Mouse (Mus musculus): Measurements from ENCODE around the gene Il1rapl2. TPM values are rescaled to one million over a fixed set of nuclear protein-coding genes. Genes with fewer than 3 reads are reported as not detected.

Il1rapl2 gene
- polyA plus RNA-seq, 1 experiment from 2014 or later = not detected

DNA sequence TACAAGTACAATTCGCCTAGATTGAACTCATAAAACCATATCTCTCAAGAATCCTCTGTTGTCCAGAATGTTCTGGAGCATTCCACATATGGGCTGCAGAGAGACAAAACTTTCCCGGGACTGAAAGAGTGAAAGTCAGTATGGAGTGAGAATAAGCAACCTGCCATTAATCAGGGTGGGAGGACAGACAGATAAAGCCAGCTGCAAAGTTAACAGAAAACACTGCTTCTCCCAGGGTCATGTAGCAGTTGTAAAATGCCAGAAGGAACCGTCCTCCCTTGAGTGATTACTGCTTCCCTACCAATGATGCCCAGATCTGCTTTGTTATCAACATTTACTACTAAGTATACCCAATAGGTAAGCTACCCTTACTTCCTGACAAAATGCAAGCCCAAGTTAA is 1230.5 kb downstream of the Il1rapl2 start:
- peaks cover 65% of the 10 kb centered on the region for H3K27me3 ChIP-seq
- ATAC-seq = no peak
- CTCF ChIA-PET = no interaction called here
- TF ChIP-seq CTCF (IDR thresholded peaks at IDR 0.05) = no peak
- no peak for DNase-seq (ENCODE audit: low read depth, low spot score)
- in situ Hi-C loops (cut with MboI; ENCODE audit: low pct_unique_long_range_greater_than_20kb) = no loop called here
- POLR2A ChIA-PET = no interaction called here

DNA sequence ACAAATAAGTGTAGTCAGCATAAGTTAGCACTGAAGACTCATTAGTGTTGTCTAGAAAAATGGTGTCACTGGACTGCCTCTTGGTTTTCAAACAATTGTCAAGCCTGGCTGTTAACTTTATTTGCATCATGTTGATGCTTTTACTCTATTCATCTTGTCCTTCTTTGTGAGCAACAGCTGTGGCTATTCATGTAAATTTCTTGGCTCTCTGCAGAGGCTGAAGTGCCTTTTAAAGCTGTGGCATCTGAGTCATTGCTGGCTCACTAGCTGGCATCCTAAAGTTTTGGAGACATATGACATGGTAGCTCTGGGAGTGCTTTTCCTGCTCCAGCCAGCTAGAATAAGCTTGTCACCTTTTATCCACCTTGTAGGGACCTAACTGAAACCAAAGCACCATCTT is 1261.5 kb downstream of the Il1rapl2 start:
- in situ Hi-C loops (cut with MboI; ENCODE audit: low pct_unique_long_range_greater_than_20kb) = no loop called here
- no peak for ATAC-seq
- H3K27me3 ChIP-seq = peaks cover 33% of the 10 kb centered on the region
- DNase-seq (ENCODE audit: low read depth, low spot score) = no peak
- ChIA-PET CTCF (no interaction called here), POLR2A (no interaction called here)
- TF ChIP-seq CTCF (IDR thresholded peaks at IDR 0.05) = no peak

DNA sequence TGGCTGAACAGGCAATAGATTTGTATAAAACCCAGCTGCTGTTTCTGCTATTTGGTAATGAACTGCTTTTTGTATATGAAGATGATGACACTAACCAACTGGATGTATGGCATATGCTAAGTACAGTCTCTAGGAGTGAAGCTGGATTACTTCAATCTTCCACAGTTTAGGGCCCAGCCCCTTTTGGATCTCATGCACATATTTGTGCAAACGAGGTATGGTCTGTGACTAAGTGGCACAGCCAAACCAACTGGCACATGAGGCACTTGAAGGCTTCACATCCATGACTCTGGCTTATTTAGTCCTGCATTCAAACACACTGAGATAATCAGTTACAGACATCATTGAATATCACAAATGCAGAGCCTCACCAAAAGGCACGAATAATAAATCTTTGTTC is 1263.5 kb downstream of the Il1rapl2 start:
- CTCF ChIA-PET = no interaction called here
- TF ChIP-seq CTCF (IDR thresholded peaks at IDR 0.05) = no peak
- POLR2A ChIA-PET = no interaction called here
- DNase-seq (ENCODE audit: low read depth, low spot score) (no peak), ATAC-seq (no peak)
- in situ Hi-C loops (cut with MboI; ENCODE audit: low pct_unique_long_range_greater_than_20kb) = no loop called here
- H3K27me3 ChIP-seq = peaks cover 42% of the 10 kb centered on the region

DNA sequence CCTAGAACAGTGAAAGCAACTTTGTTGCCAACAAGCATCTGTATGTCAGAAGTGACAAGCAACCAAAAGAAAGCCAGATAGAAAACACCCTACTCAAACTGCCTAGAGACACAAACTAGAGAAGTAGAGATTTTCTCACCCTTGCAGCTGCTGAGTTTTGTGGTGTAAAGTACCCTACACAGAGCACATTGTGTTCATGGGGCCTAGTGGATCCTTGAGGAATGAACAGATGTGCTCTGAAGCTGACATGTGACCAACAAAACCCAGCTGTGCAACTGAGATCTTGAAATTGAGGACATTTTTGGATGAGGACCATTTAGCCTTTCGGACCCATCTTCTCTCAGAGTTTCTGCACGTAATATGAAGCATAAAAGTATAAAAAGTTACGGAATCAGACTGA is 1268.0 kb downstream of the Il1rapl2 start:
- ChIA-PET CTCF (no interaction called here), POLR2A (no interaction called here)
- H3K27me3 ChIP-seq = peaks cover 66% of the 10 kb centered on the region
- ATAC-seq (no peak), DNase-seq (ENCODE audit: low read depth, low spot score) (no peak)
- no peak for TF ChIP-seq CTCF (IDR thresholded peaks at IDR 0.05)
- in situ Hi-C loops (cut with MboI; ENCODE audit: low pct_unique_long_range_greater_than_20kb) = no loop called here

All from Patski (cell line).